Mouse (Mus musculus) thymus, adult 2 months (tissue): ENCODE results near the gene Psg16. TPM values are rescaled to one million over a fixed set of nuclear protein-coding genes. Genes with fewer than 3 reads are reported as not detected.
"Not testable (repeated sequence)": the region's sequence is repeated elsewhere in the genome, so short reads cannot be mapped to it uniquely, and the experiment has no call there.

Source experiments
- DNase-seq: peaks from one replicate; pipeline ENCODE4 v3.0.0; 2021
- H3K27ac ChIP-seq: fragments of 200-500 bp; 2 replicates; pipeline ENCODE4 v1.5.1; 2012; ENCODE audit warnings: low read length, control low read depth; ENCODE audit not compliant: control insufficient read depth, insufficient read depth
- H3K27me3 ChIP-seq: fragments of 200-500 bp; 2 replicates; pipeline ENCODE4 v1.6.1; 2012; ENCODE audit warnings: mild to moderate bottlenecking, low read length, moderate library complexity, mixed read lengths; ENCODE audit not compliant: control insufficient read depth, insufficient read depth
- H3K36me3 ChIP-seq: fragments of 200-500 bp; 2 replicates; pipeline ENCODE4 v1.6.1; 2012; ENCODE audit warnings: mild to moderate bottlenecking, low read length, moderate library complexity; ENCODE audit not compliant: control insufficient read depth, insufficient read depth
- H3K4me1 ChIP-seq: fragments of 200-500 bp; replicated peaks from 2 replicates; pipeline ENCODE4 v1.6.1; 2012; ENCODE audit warnings: low read length; ENCODE audit not compliant: control insufficient read depth, insufficient read depth
- H3K4me3 ChIP-seq: fragments of 200-500 bp; 2 replicates; pipeline ENCODE4 v1.5.1; 2012; ENCODE audit warnings: mild to moderate bottlenecking, low read length, control low read depth, moderate library complexity; ENCODE audit not compliant: control insufficient read depth, insufficient read depth
- CTCF ChIP-seq: fragments of 200-500 bp; IDR thresholded peaks from 2 replicates; pipeline ENCODE4 v1.5.1; 2012; ENCODE audit warnings: mild to moderate bottlenecking, control low read depth, low read length, moderate library complexity, borderline replicate concordance; ENCODE audit not compliant: control insufficient read depth, poor library complexity, insufficient read depth; ENCODE audit errors: extremely low read depth
- POLR2A ChIP-seq: fragments of 200-500 bp; IDR thresholded peaks from 2 replicates; pipeline ENCODE4 v1.6.1; 2012; ENCODE audit warnings: mild to moderate bottlenecking, low read length, control low read depth, moderate library complexity; ENCODE audit not compliant: control insufficient read depth, poor library complexity, insufficient read depth; ENCODE audit errors: extremely low read depth
- WGBS: fragments of 180-500 bp; shearing (Covaris S2); methylation state at CpG from one replicate; pipeline ENCODE4 v1.1.7; 2018; 5-methylcytosine and 5-hydroxymethylcytosine counted together
- polyA plus RNA-seq: library from polyadenylated mRNA; depleted of rRNA; stranded (reverse); fragments of >200 nt; gene quantifications from 2 replicates; pipeline ENCODE4 v1.2.3, GENCODE M21; 2012

Gene Psg16
- polyA plus RNA-seq, 1 experiment: not detected

DNA sequence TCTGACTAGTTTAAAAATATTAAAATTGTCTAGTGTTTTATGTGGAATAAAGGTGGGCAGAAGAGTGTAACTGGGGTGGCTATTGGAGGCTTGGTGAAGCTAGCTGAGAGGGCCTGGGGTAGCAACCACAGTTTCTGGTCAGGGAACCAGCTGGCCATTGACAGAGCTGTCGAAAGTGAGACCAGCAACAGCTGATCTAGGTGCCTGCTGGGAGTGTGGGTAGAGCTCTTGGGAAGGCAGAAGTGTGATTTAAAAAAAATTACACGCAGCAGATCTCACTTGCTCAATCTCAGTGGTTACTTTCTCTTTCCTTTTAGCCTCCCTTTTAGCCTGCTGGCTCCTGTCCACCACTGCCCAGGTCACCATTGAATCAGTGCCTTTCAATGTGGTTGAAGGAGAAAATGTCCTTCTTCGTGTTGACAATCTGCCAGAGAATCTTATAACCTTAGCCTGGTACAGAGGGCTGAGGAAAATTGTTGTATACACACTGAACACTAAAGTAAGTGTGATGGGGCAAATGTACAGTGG, 16.3 kb downstream of the Psg16 start:
- DNase-seq: no peak
- Histone ChIP-seq H3K27ac (no peak overlapping the region), H3K27me3 (no peaks in the 10 kb centered on the region), H3K4me1 (no peaks in the 10 kb centered on the region), H3K36me3 (no peaks in the 10 kb centered on the region), H3K4me3 (no peak overlapping the region)
- 37% methylated on average over 3 of the region's 3 CpGs for WGBS
- TF ChIP-seq CTCF: no peak
- TF ChIP-seq POLR2A: no peak

- Histone ChIP-seq H3K27me3 (no peaks in the 10 kb centered on the region), H3K36me3 (no peaks in the 10 kb centered on the region), H3K4me3 (no peak overlapping the region), H3K27ac (no peak overlapping the region), H3K4me1 (no peaks in the 10 kb centered on the region)
- no peak for TF ChIP-seq CTCF
- no peak for TF ChIP-seq POLR2A
- WGBS: 6% methylated on average over 1 of the region's 1 CpGs
- peak; percentile 37 for DNase-seq
Measured at GRCm38 (mm10) chr7:17091280-17091679, 17.4 kb downstream of the Psg16 start.

DNA sequence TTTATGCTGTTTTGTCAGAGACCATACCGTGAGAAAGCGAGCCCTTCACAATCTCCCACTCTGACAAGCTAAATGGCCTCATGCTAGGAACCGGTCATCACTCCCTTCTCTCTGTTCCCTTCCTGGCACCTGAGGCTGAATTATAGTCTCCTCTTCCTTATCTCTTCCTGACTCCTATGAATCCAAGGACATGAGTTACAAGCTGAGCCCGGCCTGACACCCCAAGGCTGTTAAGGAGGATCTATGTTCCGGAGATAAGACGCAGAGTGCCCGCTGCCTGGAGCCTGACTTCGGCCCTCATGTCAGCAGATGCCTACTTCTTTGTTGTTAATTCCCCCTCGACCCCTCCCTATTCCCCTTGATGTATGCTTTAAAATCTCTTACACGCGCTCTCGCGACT, 27.8 kb downstream of the Psg16 start:
- not testable (repeated sequence) for H3K27me3 ChIP-seq, H3K4me3 ChIP-seq, DNase-seq, H3K36me3 ChIP-seq, H3K27ac ChIP-seq, H3K4me1 ChIP-seq
- WGBS: 93% methylated on average over 13 of the region's 13 CpGs

- Histone ChIP-seq H3K4me3 (no peak overlapping the region), H3K4me1 (no peaks in the 10 kb centered on the region), H3K36me3 (no peaks in the 10 kb centered on the region), H3K27me3 (no peaks in the 10 kb centered on the region), H3K27ac (no peak overlapping the region)
- 66% methylated on average over 1 of the region's 1 CpGs for WGBS
- DNase-seq: no peak
- TF ChIP-seq CTCF (no peak), POLR2A (no peak)
Measured at GRCm38 (mm10) chr7:17135307-17135706, 61.5 kb downstream of the Psg16 start.

DNA sequence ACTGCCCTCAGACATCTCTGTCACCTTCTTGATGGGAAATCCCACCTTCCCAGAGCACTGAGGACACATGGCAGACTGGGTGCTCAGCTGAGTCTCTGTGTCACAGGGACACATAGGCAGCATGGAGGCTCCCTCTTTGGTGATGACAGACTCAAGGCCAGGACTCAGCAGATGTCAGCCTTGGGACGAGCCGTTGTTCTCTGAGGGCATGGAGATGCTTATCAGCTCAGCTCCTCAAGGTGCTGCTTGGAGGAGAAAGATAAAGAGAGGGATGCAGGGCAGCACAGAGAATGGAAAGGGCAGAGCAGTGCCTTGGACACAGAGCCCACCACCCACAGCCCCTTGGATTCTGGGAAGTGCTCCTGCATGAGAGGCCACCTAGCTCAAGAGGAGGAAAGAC, 76.1 kb downstream of the Psg16 start, which contains the start of gene Ceacam3:
Ceacam3 (plus strand) TSS at position 352 of the 400 bp plus-strand sequence.
- H3K36me3 ChIP-seq: no peaks in the 10 kb centered on the region
- no peaks in the 10 kb centered on the region for H3K27me3 ChIP-seq
- 83% methylated on average over 2 of the region's 2 CpGs for WGBS
- DNase-seq: no peak
- no peak within 1 kb of the TSS for H3K27ac ChIP-seq
- no peak within 1 kb of the TSS for H3K4me3 ChIP-seq
- no peaks in the 10 kb centered on the region for H3K4me1 ChIP-seq
- TF ChIP-seq CTCF (no peak), POLR2A (no peak)

- Histone ChIP-seq H3K4me1 (no peaks in the 10 kb centered on the region), H3K4me3 (no peak overlapping the region), H3K36me3 (no peaks in the 10 kb centered on the region), H3K27me3 (no peaks in the 10 kb centered on the region), H3K27ac (no peak overlapping the region)
- 42% methylated on average over 2 of the region's 2 CpGs for WGBS
- TF ChIP-seq POLR2A: no peak
- no peak for TF ChIP-seq CTCF
- peak; percentile 26 for DNase-seq
Measured at GRCm38 (mm10) chr7:17155634-17156033, 81.8 kb downstream of the Psg16 start.
